Mouse (Mus musculus) limb, embryonic 14.5 days (tissue): ENCODE measurements at regions not wholly inside any gene's neighbourhood (a gene's known extent, or its start where the extent isn't known, plus 50 kb on each side); places are given as distances from the start of the nearest gene placed in this dataset.
A peak's percentile ranks its signal among the peaks of the same experiment; 100 is the strongest.

Source experiments
- ATAC-seq: fragments of 200-750 bp; cut with Nextera tagmentation; 2 replicates; pipeline ENCODE4 v1.8.0; 2017; ENCODE audit warnings: low read depth, moderate number of reproducible peaks, moderate TSS enrichment; ENCODE audit not compliant: low FRiP score
- DNase-seq: peaks from one replicate; pipeline ENCODE4 v3.0.0-alpha.2; 2015; ENCODE audit warnings: low spot score
- H3K27ac ChIP-seq: fragments of 300-500 bp; sonication (generic); replicated peaks from 2 replicates; pipeline ENCODE4 v1.5.1; 2014; ENCODE audit warnings: low read depth, mild to moderate bottlenecking, low read length, moderate library complexity, mixed read lengths
- H3K27me3 ChIP-seq: fragments of 300-500 bp; sonication (generic); 2 replicates; pipeline ENCODE4 v1.6.1; 2014; ENCODE audit warnings: low read length, mixed read lengths; ENCODE audit not compliant: control insufficient read depth, insufficient read depth
- H3K36me3 ChIP-seq: fragments of 300-500 bp; sonication (generic); 2 replicates; pipeline ENCODE4 v1.6.1; 2014; ENCODE audit warnings: mild to moderate bottlenecking, low read length, moderate library complexity, mixed read lengths; ENCODE audit not compliant: control insufficient read depth, insufficient read depth
- H3K4me1 ChIP-seq: fragments of 300-500 bp; sonication (generic); 2 replicates; pipeline ENCODE4 v1.6.1; 2014; ENCODE audit warnings: antibody characterized with exemption, low read length, mixed read lengths; ENCODE audit not compliant: control insufficient read depth, insufficient read depth
- H3K4me2 ChIP-seq: fragments of 300-500 bp; sonication (generic); replicated peaks from 2 replicates; pipeline ENCODE4 v1.6.1; 2014; ENCODE audit warnings: low read depth, mild to moderate bottlenecking, low read length, moderate library complexity; ENCODE audit not compliant: severe bottlenecking
- H3K4me3 ChIP-seq: fragments of 300-500 bp; sonication (generic); replicated peaks from 2 replicates; pipeline ENCODE4 v1.5.1; 2014; ENCODE audit warnings: low read length
- H3K9ac ChIP-seq: fragments of 300-500 bp; sonication (generic); 2 replicates; pipeline ENCODE4 v1.6.1; 2014; ENCODE audit warnings: mild to moderate bottlenecking, low read depth, low read length, moderate library complexity; ENCODE audit not compliant: severe bottlenecking
- H3K9me3 ChIP-seq: fragments of 300-500 bp; sonication (generic); 2 replicates; pipeline ENCODE4 v1.6.1; 2016; ENCODE audit warnings: low read length; ENCODE audit not compliant: control insufficient read depth
- POLR2A ChIP-seq: fragments of 200-500 bp; IDR thresholded peaks from 2 replicates; pipeline ENCODE4 v1.8.0; 2012; ENCODE audit warnings: inconsistent platforms, mild to moderate bottlenecking, moderate library complexity, borderline replicate concordance; ENCODE audit not compliant: insufficient read depth, insufficient read length; ENCODE audit errors: extremely low read depth
- WGBS: fragments of 180-500 bp; shearing (Covaris S2); extraction: QIAGEN DNeasy Blood & Tissue Kit; methylation state at CpG from one replicate; pipeline ENCODE4 v1.1.7; 2014; 5-methylcytosine and 5-hydroxymethylcytosine counted together

- TF ChIP-seq POLR2A = no peak
- Histone ChIP-seq H3K27ac (no peak overlapping the region), H3K9me3 (no peaks in the 10 kb centered on the region), H3K9ac (no peak overlapping the region), H3K4me1 (no peaks in the 10 kb centered on the region), H3K4me2 (no peak overlapping the region), H3K4me3 (no peak overlapping the region), H3K36me3 (no peaks in the 10 kb centered on the region), H3K27me3 (no peaks in the 10 kb centered on the region)
- WGBS = 36% methylated on average over 8 of the region's 8 CpGs
- no peak for ATAC-seq
- DNase-seq = no peak
Measured at GRCm38 (mm10) chr12:106658317-106658716, 648.3 kb downstream of the Vrk1 start.

- TF ChIP-seq POLR2A = no peak
- H3K4me2 ChIP-seq = no peak overlapping the region
- ATAC-seq = no peak
- no peaks in the 10 kb centered on the region for H3K27me3 ChIP-seq
- DNase-seq = no peak
- H3K36me3 ChIP-seq = no peaks in the 10 kb centered on the region
- 21% methylated on average over 13 of the region's 13 CpGs for WGBS
- no peak overlapping the region for H3K9ac ChIP-seq
- no peaks in the 10 kb centered on the region for H3K9me3 ChIP-seq
- H3K27ac ChIP-seq = no peak overlapping the region
- no peak overlapping the region for H3K4me3 ChIP-seq
- H3K4me1 ChIP-seq = peaks cover 26% of the 10 kb centered on the region
Measured at GRCm38 (mm10) chr12:106673232-106673766, 663.3 kb downstream of the Vrk1 start.

GRCm38 (mm10) chr12:106674741-106675140, 664.7 kb downstream of the Vrk1 start:
- DNase-seq = no peak
- H3K27me3 ChIP-seq = no peaks in the 10 kb centered on the region
- 93% methylated on average over 1 of the region's 1 CpGs for WGBS
- no peaks in the 10 kb centered on the region for H3K9me3 ChIP-seq
- no peak overlapping the region for H3K9ac ChIP-seq
- no peaks in the 10 kb centered on the region for H3K36me3 ChIP-seq
- peaks cover 27% of the 10 kb centered on the region for H3K4me1 ChIP-seq
- no peak overlapping the region for H3K4me3 ChIP-seq
- H3K27ac ChIP-seq = no peak overlapping the region
- ATAC-seq = no peak
- no peak for TF ChIP-seq POLR2A
- no peak overlapping the region for H3K4me2 ChIP-seq

- Histone ChIP-seq H3K9ac (no peak overlapping the region), H3K27me3 (no peaks in the 10 kb centered on the region), H3K36me3 (no peaks in the 10 kb centered on the region), H3K4me1 (peaks cover 24% of the 10 kb centered on the region), H3K27ac (0 out of 2 replicates have a peak overlapping the region, but pooled peaks have one; percentile 14), H3K9me3 (no peaks in the 10 kb centered on the region), H3K4me3 (no peak overlapping the region), H3K4me2 (no peak overlapping the region)
- no peak for DNase-seq
- TF ChIP-seq POLR2A = no peak
- 55% methylated on average over 3 of the region's 3 CpGs for WGBS
- ATAC-seq = peak; percentile 35; the same call in 1 of the 2 replicates
Measured at GRCm38 (mm10) chr12:106676136-106676535, 666.1 kb downstream of the Vrk1 start.

GRCm38 (mm10) chr12:106676566-106676965, 666.5 kb downstream of the Vrk1 start:
- no peaks in the 10 kb centered on the region for H3K9me3 ChIP-seq

More at GRCm38 (mm10) chr12:106676566-106676965, 666.5 kb downstream of the Vrk1 start:
- 0 out of 2 replicates have a peak overlapping the region, but pooled peaks have one; percentile 4 for H3K27ac ChIP-seq
- DNase-seq (peak; percentile 76), ATAC-seq (peak; percentile 82)
- H3K4me3 ChIP-seq = no peak overlapping the region
- no peaks in the 10 kb centered on the region for H3K27me3 ChIP-seq
- H3K9ac ChIP-seq = no peak overlapping the region
- 9% methylated on average over 7 of the region's 7 CpGs for WGBS
- H3K4me2 ChIP-seq = no peak overlapping the region
- peaks cover 24% of the 10 kb centered on the region for H3K4me1 ChIP-seq
- H3K36me3 ChIP-seq = no peaks in the 10 kb centered on the region
- no peak for TF ChIP-seq POLR2A
